Mouse (Mus musculus) spleen, adult 2 months (tissue): ENCODE measurements around the gene Gm21833.
"Not testable (repeated sequence)": the region's sequence is repeated elsewhere in the genome, so short reads cannot be mapped to it uniquely, and the experiment has no call there.

ENCODE experiments used
- CTCF ChIP-seq: fragments of 200-500 bp; IDR thresholded peaks from 2 replicates; pipeline ENCODE4 v1.5.1; 2011; ENCODE audit warnings: mild to moderate bottlenecking, inconsistent platforms; ENCODE audit not compliant: insufficient read depth, insufficient read length, insufficient replicate concordance; ENCODE audit errors: extremely low read depth
- POLR2A ChIP-seq: fragments of 200-500 bp; IDR thresholded peaks from 2 replicates; pipeline ENCODE4 v1.6.1; 2011; ENCODE audit warnings: low read depth, low read length, inconsistent platforms

GRCm38 (mm10) chr16:82828082-82828481, at the start of gene Gm21833:
- not testable (repeated sequence) for TF ChIP-seq CTCF, POLR2A
